Mouse (Mus musculus) ES-E14 (cell line): Measurements from ENCODE around the gene Cdkn2b.

Experiments
- CHD2 ChIP-seq: IDR thresholded peaks from 2 replicates; pipeline ENCODE4 v1.6.1; 2014; ENCODE audit warnings: mild to moderate bottlenecking, low read depth, low read length, inconsistent platforms
- HCFC1 ChIP-seq: IDR thresholded peaks from 2 replicates; pipeline ENCODE4 v1.6.1; 2012; ENCODE audit warnings: low read length, inconsistent platforms, borderline replicate concordance; ENCODE audit not compliant: insufficient read depth
- MAFK ChIP-seq: IDR thresholded peaks from 2 replicates; pipeline ENCODE4 v1.6.1; 2014; ENCODE audit warnings: mild to moderate bottlenecking, low read depth, low read length, inconsistent platforms; ENCODE audit not compliant: insufficient read depth

DNA sequence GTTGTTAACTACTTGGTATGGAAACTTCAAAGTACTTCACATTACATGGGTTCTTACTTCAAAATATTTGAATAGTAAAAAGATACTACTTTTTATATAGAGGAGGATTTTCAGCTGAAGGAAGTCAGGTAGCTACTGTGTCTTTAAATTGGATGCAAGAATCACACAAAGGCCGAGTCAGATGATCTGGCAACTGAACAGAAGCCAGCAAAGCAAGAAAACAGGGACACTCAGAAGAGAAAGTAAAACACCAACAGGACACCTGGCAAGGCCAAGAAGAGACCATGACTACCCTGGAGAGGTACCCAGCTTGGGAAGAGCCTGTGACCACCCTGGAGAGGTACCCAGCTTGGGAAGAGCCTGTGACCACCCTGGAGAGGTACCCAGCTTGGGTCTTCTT is 24.3 kb downstream of the Cdkn2b start:
- TF ChIP-seq HCFC1 (no peak), MAFK (no peak), CHD2 (no peak)
